Mouse (Mus musculus) liver, adult 2 months (tissue): ENCODE data around the gene Nfix.

Experiments
- CTCF ChIP-seq: fragments of 200-500 bp; IDR thresholded peaks from 2 replicates; pipeline ENCODE4 v1.5.1; 2011; ENCODE audit warnings: low read depth, low read length, control low read depth
- POLR2A ChIP-seq: fragments of 200-500 bp; IDR thresholded peaks from 2 replicates; pipeline ENCODE4 v1.6.1; 2011; ENCODE audit warnings: low read length, control low read depth; ENCODE audit not compliant: insufficient read depth; ENCODE audit errors: extremely low read depth

DNA sequence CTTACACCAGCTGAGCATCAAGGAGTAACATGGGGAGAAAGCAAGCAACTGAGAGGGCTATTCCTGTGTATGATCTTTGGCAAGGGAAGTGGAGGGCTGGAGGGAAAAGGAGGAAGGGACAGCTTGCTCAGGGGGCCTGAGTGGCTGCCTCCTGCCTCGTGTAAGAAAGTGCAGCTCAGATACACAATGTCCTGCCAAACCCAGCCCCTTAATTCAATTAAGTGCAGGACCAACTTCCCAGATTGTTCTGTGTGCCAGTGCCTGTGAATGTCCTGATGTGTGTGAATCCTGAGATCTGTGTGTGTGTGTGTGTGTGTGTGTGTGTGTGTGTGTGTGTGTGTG, 60.8 kb downstream of the Nfix start:
- TF ChIP-seq CTCF (no peak), POLR2A (no peak)
